Mouse (Mus musculus) gastrocnemius, postnatal 36 days (tissue): ENCODE measurements at regions not wholly inside any gene's neighbourhood (a gene's known extent, or its start where the extent isn't known, plus 50 kb on each side); places are given as distances from the start of the nearest gene placed in this dataset.

Experiments used
- DNase-seq, 2 experiments: peaks; one replicate each; pipeline ENCODE4 v3.0.0; 2022
- intact Hi-C: fragments of 180-260 bp; cut with DNase I; formaldehyde crosslinking; loops from one replicate; pipeline ENCODE4 v1.15.1; 2025

DNA sequence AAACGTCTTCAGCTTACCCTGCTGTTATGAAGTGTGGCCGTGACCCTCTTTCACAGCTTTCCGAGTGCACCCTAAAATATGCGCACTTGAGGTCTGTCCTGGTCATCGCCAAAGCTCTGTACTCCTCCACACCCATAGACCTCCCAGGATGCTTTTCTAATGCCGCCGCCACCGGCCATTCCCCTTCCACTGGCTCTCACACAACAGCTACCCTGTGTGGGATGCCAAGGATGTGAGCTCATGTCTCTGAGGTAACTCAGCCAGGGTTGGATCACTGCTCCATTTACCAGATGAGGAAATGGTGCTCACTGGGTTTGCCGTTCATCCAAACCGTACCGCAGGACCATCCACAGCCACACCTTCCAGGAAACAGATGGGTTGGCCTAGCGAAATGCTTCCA is 212.8 kb upstream of the Nfe2l3 start:
- intact Hi-C loops = no loop called here
- no peak for DNase-seq

- no peak for DNase-seq
- intact Hi-C loops = no loop called here
These were observed 211.7 kb upstream of the Nfe2l3 start for GRCm38 (mm10) chr6:51220778-51221177.

DNA sequence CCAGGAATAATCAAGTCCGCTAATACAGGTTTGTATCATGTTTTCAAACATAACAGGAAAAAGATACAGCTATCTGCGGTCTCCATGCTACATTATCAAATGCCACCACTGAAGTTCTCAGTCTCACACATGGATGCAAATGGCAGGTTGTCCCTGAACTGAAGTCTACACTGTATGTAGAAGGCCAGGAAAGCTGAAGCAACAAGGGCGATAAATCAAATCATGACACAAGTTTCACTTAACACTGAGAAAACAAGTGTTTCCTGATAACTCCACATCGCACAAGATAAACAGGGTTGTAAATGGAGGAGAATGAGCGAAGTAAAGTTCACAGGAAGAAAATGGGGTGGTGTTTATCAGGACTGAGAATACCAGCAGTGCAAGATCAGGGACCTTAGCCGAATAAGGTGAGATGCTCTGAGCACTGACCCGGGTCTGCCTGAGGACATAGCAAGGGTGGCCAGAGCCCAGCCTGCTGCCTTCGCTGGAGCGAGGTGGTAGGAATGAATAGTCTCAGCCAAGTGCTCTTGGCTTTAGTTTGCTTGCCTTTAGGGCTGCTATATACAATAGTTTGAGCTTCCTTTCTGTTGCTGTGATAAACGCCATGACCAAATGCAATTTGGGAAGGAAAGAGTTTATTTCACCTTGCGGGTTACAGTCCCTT is 196.3 kb upstream of the Nfe2l3 start:
- no peak for DNase-seq
- intact Hi-C loops = no loop called here

DNA sequence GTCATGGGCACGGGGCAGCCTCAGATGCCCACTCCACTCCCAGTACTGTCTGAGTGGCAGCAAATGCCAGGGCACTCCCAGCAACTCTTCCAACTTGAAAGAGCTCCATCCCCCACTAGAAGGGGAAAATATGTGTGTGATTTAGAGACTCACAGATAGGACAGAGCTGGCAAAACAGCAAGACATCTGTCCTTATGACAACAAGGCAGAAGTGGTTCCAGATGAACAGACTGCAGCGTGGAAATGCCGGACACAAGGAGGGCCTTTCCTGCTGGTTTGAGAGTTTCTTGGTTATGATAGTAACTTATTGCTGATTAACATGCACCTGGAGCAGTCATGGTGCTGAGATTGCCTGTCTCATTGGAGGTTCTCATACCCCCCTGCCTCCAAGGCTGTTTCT is 192.4 kb upstream of the Nfe2l3 start:
- intact Hi-C loops = no loop called here

DNA sequence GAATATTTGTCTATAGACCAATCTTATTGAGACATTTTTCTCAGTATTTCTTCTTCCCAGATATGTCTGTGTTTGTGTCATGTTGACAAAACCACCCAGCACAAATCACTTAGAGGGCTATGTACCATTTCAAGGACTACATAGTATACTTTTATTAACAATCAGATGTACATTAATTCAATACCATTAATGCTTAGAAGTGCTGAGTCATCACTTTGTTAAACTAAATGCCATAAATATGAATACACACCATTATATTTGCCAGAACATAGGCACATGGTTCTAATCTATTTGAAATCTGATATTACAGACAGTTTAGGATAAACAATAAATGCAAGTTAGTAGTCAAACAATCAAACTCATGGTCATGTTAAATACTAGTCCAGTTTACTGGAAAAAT is 182.2 kb upstream of the Nfe2l3 start:
- DNase-seq = no peak
- intact Hi-C loops = no loop called here

More for the DNA sequence above, 192.4 kb upstream of the Nfe2l3 start:
- no peak for DNase-seq

GRCm38 (mm10) chr6:51251432-51251831 is 181.0 kb upstream of the Nfe2l3 start:
- intact Hi-C loops = no loop called here
- no peak for DNase-seq

- no peak for DNase-seq
- intact Hi-C loops = no loop called here
These were observed 179.7 kb upstream of the Nfe2l3 start for GRCm38 (mm10) chr6:51252721-51253120.

DNA sequence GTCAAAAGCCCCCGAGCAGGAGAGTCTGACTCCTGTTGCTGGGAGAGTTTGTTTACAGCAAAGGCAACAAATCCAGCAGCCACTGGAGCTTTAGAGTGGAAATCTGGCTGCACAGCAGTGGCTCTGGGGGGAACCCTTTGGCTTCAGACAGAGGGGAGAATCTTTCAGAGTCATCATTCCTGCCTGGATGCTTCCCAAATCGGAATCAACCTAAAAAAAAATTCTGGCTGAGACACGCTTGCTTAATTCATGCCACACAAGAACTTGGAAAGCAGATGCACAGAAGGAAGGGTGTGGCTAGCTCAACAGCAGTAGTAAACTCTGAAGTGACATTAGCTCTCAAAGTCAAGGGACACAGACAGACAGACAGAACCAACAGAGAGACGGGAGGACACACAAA is 175.8 kb upstream of the Nfe2l3 start:
- no peak for DNase-seq
- intact Hi-C loops = no loop called here

GRCm38 (mm10) chr6:51257524-51257923 is 174.9 kb upstream of the Nfe2l3 start:
- intact Hi-C loops = no loop called here
- no peak for DNase-seq

DNA sequence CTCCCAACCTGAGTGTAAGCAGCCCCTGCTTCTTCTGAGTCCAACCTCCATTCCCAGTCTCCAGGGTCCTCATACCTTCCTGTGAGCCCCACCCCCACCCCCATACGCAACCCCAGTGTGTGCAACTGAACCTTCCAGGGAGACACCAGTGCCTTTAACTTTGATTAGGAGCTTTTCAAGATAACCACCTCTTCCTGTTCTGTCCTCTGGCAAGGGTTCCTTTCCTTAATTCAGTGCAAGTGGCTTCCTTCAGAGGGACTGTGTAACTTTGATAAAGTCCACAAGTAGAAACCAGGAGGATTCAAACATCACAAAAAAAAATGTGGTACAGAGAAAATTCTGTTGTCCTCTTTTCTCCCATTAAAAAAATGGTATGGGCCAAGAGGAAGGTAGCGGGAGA is 174.2 kb upstream of the Nfe2l3 start:
- no peak for DNase-seq
- intact Hi-C loops = no loop called here

GRCm38 (mm10) chr6:51263595-51263994 is 168.9 kb upstream of the Nfe2l3 start:
- intact Hi-C loops = no loop called here
- no peak for DNase-seq

GRCm38 (mm10) chr6:51265329-51265728 is 167.1 kb upstream of the Nfe2l3 start:
- intact Hi-C loops = no loop called here
- no peak for DNase-seq

GRCm38 (mm10) chr6:51266721-51267120 is 165.7 kb upstream of the Nfe2l3 start:
- intact Hi-C loops = no loop called here
- no peak for DNase-seq

DNA sequence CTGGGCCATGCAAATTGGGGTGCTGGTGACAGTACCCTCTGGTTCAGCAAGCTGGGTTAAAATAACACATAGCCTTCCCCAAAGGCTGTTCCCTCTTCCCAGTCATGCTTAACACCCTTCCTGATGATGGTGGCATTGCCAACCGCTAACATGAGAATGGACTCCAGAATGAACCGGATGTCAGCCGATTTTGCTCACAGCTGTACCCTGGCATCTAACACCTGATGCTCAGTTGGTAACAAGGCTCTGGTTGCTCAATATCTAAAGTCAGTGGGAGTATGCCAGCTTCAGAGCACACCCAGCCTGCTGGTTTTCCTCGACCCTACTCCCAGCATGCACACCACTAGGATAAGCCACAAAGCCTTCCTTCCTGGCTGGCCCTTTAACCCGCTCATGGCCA is 164.6 kb upstream of the Nfe2l3 start:
- no peak for DNase-seq
- intact Hi-C loops = no loop called here

DNA sequence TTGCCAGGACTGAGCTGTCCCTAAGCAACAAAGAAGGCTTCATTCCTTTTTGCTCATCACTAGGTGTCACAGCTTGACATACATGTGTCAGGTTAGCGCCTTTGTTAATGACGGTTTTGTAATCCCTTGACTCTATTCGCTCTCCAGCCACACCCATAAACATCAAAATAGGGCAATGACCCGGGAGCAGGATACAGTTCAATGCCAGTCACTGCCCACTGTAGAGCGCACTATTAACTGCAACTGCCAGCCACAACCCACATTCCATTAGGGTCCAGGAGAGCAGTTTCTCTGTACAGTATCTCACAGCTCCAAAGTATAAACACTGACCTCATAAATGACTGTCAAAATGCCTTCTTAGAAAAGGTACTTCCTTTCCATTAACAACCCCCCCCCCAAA is 163.5 kb upstream of the Nfe2l3 start:
- no peak for DNase-seq
- intact Hi-C loops = no loop called here

DNA sequence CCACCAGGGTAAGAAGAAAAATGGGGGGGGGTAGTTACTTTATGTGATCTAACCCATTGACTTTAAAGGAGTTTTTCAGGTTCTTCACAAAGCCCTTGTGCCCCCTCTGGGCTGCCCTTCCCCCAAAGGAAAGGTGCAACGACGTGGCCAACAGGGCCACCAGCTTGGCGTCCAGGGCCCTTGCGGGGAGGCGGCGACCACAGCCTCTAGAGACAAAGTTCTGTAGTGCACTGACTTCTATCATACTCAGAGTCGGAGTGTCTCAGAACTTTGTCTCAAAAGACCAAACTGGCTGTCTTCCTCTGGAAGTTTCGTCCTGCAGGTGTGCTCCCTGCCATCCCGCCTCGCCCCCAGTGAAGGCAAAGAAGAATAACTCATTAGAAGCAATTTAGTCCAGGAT is 162.9 kb upstream of the Nfe2l3 start:
- intact Hi-C loops = no loop called here
- DNase-seq = no peak

GRCm38 (mm10) chr6:51270216-51271127 is 162.0 kb upstream of the Nfe2l3 start:
- intact Hi-C loops = no loop called here
- DNase-seq = peak; percentile 70 to 83

- intact Hi-C loops = no loop called here
- no peak for DNase-seq
These were observed 161.4 kb upstream of the Nfe2l3 start for GRCm38 (mm10) chr6:51271128-51271480.

DNA sequence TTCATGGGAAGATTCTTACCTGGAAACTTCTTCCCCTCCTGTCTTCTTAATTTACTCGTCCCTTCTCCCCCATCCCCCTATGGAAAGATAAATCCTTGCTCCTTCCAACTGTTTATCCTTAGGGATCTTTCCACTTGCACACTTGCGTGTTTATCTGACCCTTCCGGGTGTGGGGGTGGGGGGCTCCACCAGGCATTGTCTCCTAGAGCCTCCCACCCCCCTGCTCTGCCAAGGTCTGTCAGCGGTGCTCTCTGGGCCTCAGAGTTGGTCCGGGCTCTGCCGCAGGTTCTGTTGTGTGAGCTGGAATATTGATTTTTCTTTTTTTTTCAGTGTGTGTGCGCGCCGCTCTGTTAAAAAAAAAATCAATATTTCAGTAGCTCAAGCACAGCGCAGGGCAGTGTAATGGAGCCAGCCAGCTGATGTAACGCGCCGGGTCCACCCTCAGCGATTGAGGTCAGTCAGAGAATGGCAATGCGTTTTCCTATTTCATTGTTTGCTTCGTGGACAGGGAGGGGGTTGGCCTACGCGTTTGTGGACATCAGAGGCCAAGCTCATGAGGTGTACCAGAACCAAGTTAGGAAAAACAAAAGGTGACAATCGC is 160.2 kb upstream of the Nfe2l3 start:
- intact Hi-C loops = no loop called here
- DNase-seq = no peak

GRCm38 (mm10) chr6:51279491-51279890 is 153.0 kb upstream of the Nfe2l3 start:
- intact Hi-C loops = no loop called here
- DNase-seq = no peak

DNA sequence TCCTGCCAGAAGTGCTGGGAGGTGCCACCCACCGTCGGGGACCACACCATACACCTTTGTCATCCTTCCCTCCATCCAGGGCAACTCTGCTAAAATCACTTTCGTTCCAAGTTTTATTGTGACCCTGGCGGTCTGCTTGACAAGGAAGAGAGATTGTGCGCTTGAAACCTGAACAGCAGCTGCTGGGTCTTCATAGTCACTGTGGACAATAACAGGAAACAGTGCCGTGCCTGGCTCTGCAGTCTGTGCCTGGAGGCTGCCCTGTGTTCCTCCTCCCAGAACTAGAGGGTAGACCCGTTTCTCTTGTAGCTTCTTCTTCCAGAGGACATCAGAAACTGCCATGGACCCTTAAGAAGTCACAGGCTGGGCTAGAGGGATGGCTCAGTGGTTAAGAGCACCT is 152.2 kb upstream of the Nfe2l3 start:
- no peak for DNase-seq
- intact Hi-C loops = no loop called here
